Mouse (Mus musculus) lung, postnatal 0 days (tissue): ENCODE measurements around the gene Prkcg.

Experiments used
- CTCF ChIP-seq: IDR thresholded peaks from 2 replicates; pipeline ENCODE4 v1.5.1; 2016; ENCODE audit warnings: antibody characterized with exemption, mild to moderate bottlenecking
- EP300 ChIP-seq: IDR thresholded peaks from 2 replicates; pipeline ENCODE4 v1.6.1; 2016; ENCODE audit warnings: antibody characterized with exemption, mild to moderate bottlenecking, control low read depth

GRCm38 (mm10) chr7:3348326-3348725 is 59.3 kb downstream of the Prkcg start:
- no peak for TF ChIP-seq CTCF
- no peak for TF ChIP-seq EP300
